Mouse (Mus musculus) cortical plate, adult 2 months (tissue): ENCODE results near the gene Mblac2.

Source experiments
- CTCF ChIP-seq: fragments of 200-500 bp; IDR thresholded peaks from 2 replicates; pipeline ENCODE4 v1.5.1; 2011; ENCODE audit warnings: mild to moderate bottlenecking, control low read depth, low read length; ENCODE audit not compliant: insufficient read depth; ENCODE audit errors: extremely low read depth
- POLR2A ChIP-seq: fragments of 200-500 bp; IDR thresholded peaks from 2 replicates; pipeline ENCODE4 v1.6.1; 2011; ENCODE audit warnings: mild to moderate bottlenecking, low read length, control low read depth; ENCODE audit not compliant: insufficient read depth; ENCODE audit errors: extremely low read depth

GRCm38 (mm10) chr13:81736606-81737005 is 25.5 kb downstream of the Mblac2 start:
- TF ChIP-seq POLR2A, result no peak
- no peak for TF ChIP-seq CTCF
